Comparison of ENCODE assay signal across 8 mouse cellular contexts in the genomic region with DNA sequence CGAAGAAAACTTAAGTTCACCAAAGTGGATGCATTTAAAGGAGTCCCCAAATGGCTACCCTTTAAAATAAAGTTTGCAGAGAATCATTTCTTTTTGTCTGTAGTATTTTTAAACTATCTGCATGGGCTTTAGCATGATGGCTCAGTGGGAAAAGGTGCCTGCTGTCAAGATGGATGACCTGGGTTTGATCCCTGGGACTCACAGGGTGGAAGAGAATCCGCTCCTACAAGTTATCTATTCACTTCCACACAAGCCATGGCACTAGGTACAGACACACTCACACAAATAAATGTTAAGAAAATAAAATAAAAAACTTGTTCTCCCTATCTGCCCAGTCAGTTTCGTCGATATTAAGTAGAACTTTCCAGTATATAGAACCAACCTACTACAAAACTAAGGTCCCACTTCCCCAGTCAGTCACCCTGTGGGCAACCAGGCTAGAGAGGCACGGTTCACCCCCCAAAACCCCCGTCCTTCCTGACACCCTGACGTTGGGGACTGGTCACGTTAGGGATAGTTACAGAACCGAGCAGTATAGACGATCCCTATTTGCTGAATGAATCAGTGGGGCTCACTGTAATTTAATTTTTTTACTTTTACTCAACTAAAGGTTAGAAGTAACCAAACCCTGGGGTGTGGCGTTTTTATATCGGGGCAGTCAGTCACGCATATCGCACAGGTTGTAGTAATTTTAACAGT. TPM values are rescaled to one million over a fixed set of nuclear protein-coding genes. Genes with fewer than 3 reads are reported as not detected.
DNase-seq lines count a peak whose midpoint lies in the region; ATAC-seq lines count a peak whose summit lies in the region.

No protein-coding gene starts in this region.

- peaks cover 65% of the 10 kb centered on the region for H3K4me1 ChIP-seq in kidney, embryonic 15.5 days
- peaks cover 44% of the 10 kb centered on the region for H3K4me1 ChIP-seq in hindbrain, embryonic 15.5 days (replicated peaks)
- H3K4me1 ChIP-seq in midbrain, embryonic 15.5 days, result peaks cover 46% of the 10 kb centered on the region

- peak overlapping the region; percentile 62 for H3K9ac ChIP-seq in kidney, embryonic 15.5 days
- peak overlapping the region; percentile 76 for H3K9ac ChIP-seq in hindbrain, embryonic 15.5 days
- peak overlapping the region; percentile 99 for H3K9ac ChIP-seq in midbrain, embryonic 15.5 days

- DNase-seq in kidney, adult 11 months, result no peak
- DNase-seq in c-Kit-negative CD71-positive TER-119-positive erythroid progenitor cells, embryonic 14.5 days (ENCODE audit: low read depth, low spot score), result peak; percentile 29
- no peak for DNase-seq in gastrocnemius, postnatal 10 days
- no peak for DNase-seq in adrenal gland, adult 8-10 months
- DNase-seq in thymus, postnatal 4 days, result no peak

- no peaks in the 10 kb centered on the region for H3K27me3 ChIP-seq in kidney, embryonic 15.5 days
- no peaks in the 10 kb centered on the region for H3K27me3 ChIP-seq in hindbrain, embryonic 15.5 days
- no peaks in the 10 kb centered on the region for H3K27me3 ChIP-seq in midbrain, embryonic 15.5 days (replicated peaks)

- no peak overlapping the region for H3K27ac ChIP-seq in kidney, embryonic 15.5 days
- H3K27ac ChIP-seq in hindbrain, embryonic 15.5 days (replicated peaks), result no peak overlapping the region; the same call in 1 of the 2 replicates
- no peak overlapping the region for H3K27ac ChIP-seq in midbrain, embryonic 15.5 days

- H3K4me2 ChIP-seq in kidney, embryonic 15.5 days, result peak overlapping the region; percentile 81
- H3K4me2 ChIP-seq in hindbrain, embryonic 15.5 days, result peak overlapping the region; percentile 81
- peak overlapping the region; percentile 68 for H3K4me2 ChIP-seq in midbrain, embryonic 15.5 days

- H3K36me3 ChIP-seq in kidney, embryonic 15.5 days, result no peaks in the 10 kb centered on the region
- H3K36me3 ChIP-seq in hindbrain, embryonic 15.5 days, result no peaks in the 10 kb centered on the region
- no peaks in the 10 kb centered on the region for H3K36me3 ChIP-seq in midbrain, embryonic 15.5 days (replicated peaks)

- peak overlapping the region; percentile 68 for H3K4me3 ChIP-seq in kidney, embryonic 15.5 days (replicated peaks)
- peak overlapping the region; percentile 58 for H3K4me3 ChIP-seq in hindbrain, embryonic 15.5 days
- peak overlapping the region; percentile 99 for H3K4me3 ChIP-seq in midbrain, embryonic 15.5 days

- 23% methylated on average over 14 of the region's 14 CpGs for WGBS in kidney, embryonic 15.5 days
- 21% methylated on average over 14 of the region's 14 CpGs for WGBS in hindbrain, embryonic 15.5 days
- 24% methylated on average over 14 of the region's 14 CpGs for WGBS in midbrain, embryonic 15.5 days

- ATAC-seq in kidney, embryonic 15.5 days (replicated peaks; ENCODE audit: low FRiP score), result no peak
- ATAC-seq in hindbrain, embryonic 15.5 days (ENCODE audit: low FRiP score, low read depth), result no peak
- no peak for ATAC-seq in midbrain, embryonic 15.5 days (replicated peaks)

- H3K9me3 ChIP-seq in kidney, embryonic 15.5 days (replicated peaks), result no peaks in the 10 kb centered on the region
- H3K9me3 ChIP-seq in hindbrain, embryonic 15.5 days, result no peaks in the 10 kb centered on the region
- no peaks in the 10 kb centered on the region for H3K9me3 ChIP-seq in midbrain, embryonic 15.5 days

RNA-seq across cellular contexts. Expression of gene Cisd1, which starts 1.0 kb away (rescaled TPM):
- 131 and 136 TPM in 2 replicates for polyA plus RNA-seq in kidney, embryonic 15.5 days (2015; fragmentation: Nextera tagmentation; extraction: Ambion mirVana)
- polyA plus RNA-seq in hindbrain, embryonic 15.5 days (2015; fragmentation: Nextera tagmentation; extraction: Ambion mirVana), result 295 and 296 TPM in 2 replicates
- 257 and 277 TPM in 2 replicates for polyA plus RNA-seq in midbrain, embryonic 15.5 days (2015; fragmentation: Nextera tagmentation; extraction: Ambion mirVana)
- 10 to 100 TPM; 78.0 to 93.6 TPM for total RNA-seq in gastrocnemius, postnatal 10 days (2021)
- total RNA-seq in adrenal gland, adult 8-10 months (2022), result 100 to 1,000 TPM in 1 of 4 experiments, 10 to 100 TPM in 3; 43.8 to 104 (median 72.0) TPM

RNA-seq across cellular contexts. Expression of gene Ipmk, which starts 3.8 kb away (rescaled TPM):
- polyA plus RNA-seq in kidney, embryonic 15.5 days (2015; fragmentation: Nextera tagmentation; extraction: Ambion mirVana), result 14.3 and 18.6 TPM in 2 replicates
- 16.9 and 17.0 TPM in 2 replicates for polyA plus RNA-seq in hindbrain, embryonic 15.5 days (2015; fragmentation: Nextera tagmentation; extraction: Ambion mirVana)
- polyA plus RNA-seq in midbrain, embryonic 15.5 days (2015; fragmentation: Nextera tagmentation; extraction: Ambion mirVana), result 17.9 and 18.2 TPM in 2 replicates
- 10 to 100 TPM; 10.3 to 12.2 TPM for total RNA-seq in gastrocnemius, postnatal 10 days (2021)
- 10 to 100 TPM; 12.6 to 16.3 (median 15.2) TPM for total RNA-seq in adrenal gland, adult 8-10 months (2022)

RNA-seq across cellular contexts. Expression of gene Ube2d1, which starts 58.7 kb away (rescaled TPM):
- polyA plus RNA-seq in kidney, embryonic 15.5 days (2015; fragmentation: Nextera tagmentation; extraction: Ambion mirVana), result 60.5 and 62.8 TPM in 2 replicates
- 154 and 186 TPM in 2 replicates for polyA plus RNA-seq in hindbrain, embryonic 15.5 days (2015; fragmentation: Nextera tagmentation; extraction: Ambion mirVana)
- 169 and 180 TPM in 2 replicates for polyA plus RNA-seq in midbrain, embryonic 15.5 days (2015; fragmentation: Nextera tagmentation; extraction: Ambion mirVana)
- 100 to 1,000 TPM; 141 to 158 TPM for total RNA-seq in gastrocnemius, postnatal 10 days (2021)
- total RNA-seq in adrenal gland, adult 8-10 months (2022), result 10 to 100 TPM; 17.1 to 23.0 (median 21.3) TPM
